Mouse (Mus musculus): ENCODE results near the gene Sltm. TPM values are rescaled to one million over a fixed set of nuclear protein-coding genes. Genes with fewer than 3 reads are reported as not detected.

The Sltm gene
- 10 to 100 TPM; 37.1 to 59.6 TPM for total RNA-seq (2021)

DNA sequence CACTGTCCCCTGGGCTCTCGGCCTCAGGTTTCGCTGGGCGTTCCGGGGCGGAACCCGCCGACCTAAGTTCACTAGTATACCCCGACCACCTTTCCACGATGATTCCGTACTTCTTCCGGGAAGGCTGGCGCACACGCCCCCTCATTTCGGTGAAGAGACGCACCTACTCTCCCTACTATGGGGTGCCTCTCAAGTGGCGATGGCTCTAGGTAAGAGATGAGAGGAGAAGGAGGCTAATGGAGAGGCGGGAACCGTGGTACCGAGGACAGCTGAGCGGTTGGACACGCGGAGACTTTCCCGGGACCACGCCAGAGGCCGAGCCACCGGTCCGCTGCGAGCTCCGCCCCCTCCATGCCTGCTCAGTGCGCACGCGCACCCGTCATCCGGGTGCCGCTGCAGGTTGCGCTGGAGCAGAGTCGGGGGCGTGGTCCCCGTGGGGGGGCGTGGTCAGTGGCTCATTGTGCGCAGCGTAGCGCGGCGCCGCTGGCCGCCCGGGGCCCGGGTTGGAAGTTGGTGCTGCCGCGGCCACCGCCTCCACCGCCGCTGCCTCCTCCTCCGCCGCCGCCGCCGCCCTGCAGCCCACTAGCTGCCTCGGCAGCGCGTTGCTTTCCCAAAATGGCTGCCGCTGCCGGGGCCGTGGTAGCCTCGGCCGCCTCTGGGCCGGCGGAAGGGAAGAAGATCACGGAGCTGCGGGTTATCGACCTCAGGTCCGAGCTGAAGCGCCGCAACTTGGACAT lies at the start of gene Sltm:
TSS of gene Sltm (plus strand) at position 450 of the 737 bp plus-strand sequence.
- intact Hi-C loops (cut with DNase I) = loop anchor here (1.0 kb wide), 1 partner anchor 39 kb away; the partner anchor contains the start of gene Rnf111
- peak; percentile 98 for DNase-seq (ENCODE audit: low spot score in 2 of 2)

GRCm38 (mm10) chr9:70493038-70493437 lies 49.5 kb upstream of the Sltm start:
- intact Hi-C loops (cut with DNase I) = no loop called here
- no peak for DNase-seq (ENCODE audit: low spot score in 2 of 2)

- intact Hi-C loops (cut with DNase I) = no loop called here
- DNase-seq (ENCODE audit: low spot score in 2 of 2) = no peak
Observed at GRCm38 (mm10) chr9:70496990-70497389, 45.6 kb upstream of the Sltm start.

GRCm38 (mm10) chr9:70502284-70503014 lies 40.1 kb upstream of the Sltm start:
- no peak for DNase-seq (ENCODE audit: low spot score in 2 of 2)
- intact Hi-C loops (cut with DNase I) = loop anchor here (1.0 to 2.0 kb wide), 2 partner anchors 40 to 154 kb away; partner anchors contain the start of genes Gm10642, Mindy2 and Sltm

- DNase-seq (ENCODE audit: low spot score in 2 of 2) = no peak
- intact Hi-C loops (cut with DNase I) = loop anchor here (1.0 to 2.0 kb wide), 2 partner anchors 39 to 154 kb away; partner anchors contain the start of genes Gm10642, Mindy2 and Sltm
Observed at GRCm38 (mm10) chr9:70503015-70503603, 39.4 kb upstream of the Sltm start.

GRCm38 (mm10) chr9:70503626-70504041 lies 38.9 kb upstream of the Sltm start, which contains the start of gene Rnf111:
Rnf111 (minus strand) TSS chr9:70503725.
- intact Hi-C loops (cut with DNase I) = loop anchor here (1.0 to 2.0 kb wide), 2 partner anchors 39 to 153 kb away; partner anchors contain the start of genes Gm10642, Mindy2 and Sltm

DNA sequence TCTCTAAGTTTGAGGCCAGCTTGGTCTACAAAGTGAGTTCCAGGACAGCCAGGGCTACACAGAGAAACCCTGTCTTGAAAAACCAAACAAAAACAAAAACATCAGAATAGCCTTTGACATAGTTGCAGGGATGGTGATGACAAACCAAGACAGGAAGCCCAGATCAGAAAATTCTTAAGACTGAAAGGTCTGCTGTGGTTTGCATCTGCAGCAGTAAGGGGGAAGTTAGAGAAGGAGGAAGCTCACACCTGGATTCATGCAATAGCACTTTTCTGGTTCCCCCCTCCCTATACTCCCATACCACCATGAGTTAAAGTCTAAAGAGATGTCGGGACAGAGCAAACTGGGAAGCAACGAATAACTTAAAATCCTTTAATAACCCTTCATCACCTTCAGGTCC lies 36.4 kb upstream of the Sltm start:
- no peak for DNase-seq (ENCODE audit: low spot score in 2 of 2)
- intact Hi-C loops (cut with DNase I) = no loop called here

More at GRCm38 (mm10) chr9:70503626-70504041, 38.9 kb upstream of the Sltm start, which contains the start of gene Rnf111:
- DNase-seq (ENCODE audit: low spot score in 2 of 2) = peak; percentile 97 to 98

DNA sequence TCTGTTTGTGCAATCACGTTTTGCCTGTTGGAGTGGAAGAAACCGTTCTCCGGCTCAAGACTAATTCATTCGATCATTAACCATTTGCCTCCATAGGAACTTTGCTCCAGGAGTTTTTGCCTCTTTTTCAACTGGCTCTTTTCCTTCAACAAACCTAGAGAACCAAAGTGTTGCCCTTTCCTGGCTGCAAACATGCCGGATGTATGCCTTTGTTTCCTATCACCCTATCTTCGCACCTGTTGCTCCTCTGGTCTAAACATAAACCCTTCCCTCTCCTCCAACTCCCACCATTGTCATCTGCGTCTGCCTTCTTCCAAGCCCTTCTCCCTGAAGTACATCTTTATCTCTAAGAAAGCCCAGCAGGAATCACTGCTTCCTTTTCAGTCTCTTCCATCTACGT lies 35.8 kb upstream of the Sltm start:
- intact Hi-C loops (cut with DNase I) = no loop called here
- DNase-seq (ENCODE audit: low spot score in 2 of 2) = no peak

- intact Hi-C loops (cut with DNase I) = no loop called here
- DNase-seq (ENCODE audit: low spot score in 2 of 2) = no peak
Observed at GRCm38 (mm10) chr9:70509906-70510525, 32.5 kb upstream of the Sltm start.

GRCm38 (mm10) chr9:70510998-70511583 lies 31.5 kb upstream of the Sltm start:
- no peak for DNase-seq (ENCODE audit: low spot score in 2 of 2)
- intact Hi-C loops (cut with DNase I) = no loop called here

DNA sequence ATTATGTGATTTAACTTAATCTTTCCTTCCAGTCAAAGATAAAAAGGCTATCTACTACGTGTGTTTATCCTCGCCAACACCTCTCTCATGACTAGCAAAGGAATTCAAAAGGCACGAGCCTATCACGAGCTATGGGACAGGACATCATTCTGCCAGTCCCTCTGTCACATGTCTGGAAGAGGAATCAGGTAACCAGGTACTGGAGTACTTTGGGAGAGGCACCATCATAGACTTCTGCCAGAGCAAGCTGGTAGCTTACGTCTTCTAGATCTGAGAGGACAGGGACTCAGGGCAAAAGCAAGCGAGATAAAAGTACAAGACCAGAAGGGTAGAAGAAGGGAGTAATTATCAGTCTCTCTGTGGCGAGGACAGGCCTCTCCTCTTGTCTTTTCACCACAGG lies 30.9 kb upstream of the Sltm start:
- intact Hi-C loops (cut with DNase I) = no loop called here

DNA sequence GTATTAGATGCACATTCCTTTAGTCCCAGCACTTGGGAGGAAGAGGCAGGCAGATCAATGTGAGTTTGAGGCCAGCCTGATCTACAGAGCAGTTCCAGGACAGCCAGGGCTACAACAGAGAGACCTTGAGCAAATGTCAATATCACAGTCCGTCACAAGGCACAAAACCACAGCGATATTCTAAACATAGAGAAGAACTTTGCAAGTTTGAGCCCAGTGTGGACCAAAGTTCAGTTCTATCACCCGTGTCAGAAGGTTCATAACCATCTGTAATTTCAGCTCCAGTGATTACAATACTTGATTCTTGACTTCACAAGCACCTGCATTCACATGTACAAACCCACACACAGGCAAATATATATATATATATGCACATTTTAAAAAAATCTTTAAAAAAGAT lies 21.9 kb upstream of the Sltm start:
- no peak for DNase-seq (ENCODE audit: low spot score in 2 of 2)
- intact Hi-C loops (cut with DNase I) = no loop called here

More for the DNA sequence above, 30.9 kb upstream of the Sltm start:
- DNase-seq (ENCODE audit: low spot score in 2 of 2) = no peak

- intact Hi-C loops (cut with DNase I) = no loop called here
- no peak for DNase-seq (ENCODE audit: low spot score in 2 of 2)
Observed at GRCm38 (mm10) chr9:70523813-70524212, 18.7 kb upstream of the Sltm start.

- intact Hi-C loops (cut with DNase I) = no loop called here
- no peak for DNase-seq (ENCODE audit: low spot score in 2 of 2)
Observed at GRCm38 (mm10) chr9:70524366-70524765, 18.2 kb upstream of the Sltm start.

- no peak for DNase-seq (ENCODE audit: low spot score in 2 of 2)
- intact Hi-C loops (cut with DNase I) = no loop called here
Observed at GRCm38 (mm10) chr9:70533328-70533727, 9.2 kb upstream of the Sltm start.

- no peak for DNase-seq (ENCODE audit: low spot score in 2 of 2)
- intact Hi-C loops (cut with DNase I) = no loop called here
Observed at GRCm38 (mm10) chr9:70541584-70541983, 970 bp upstream of the Sltm start.

DNA sequence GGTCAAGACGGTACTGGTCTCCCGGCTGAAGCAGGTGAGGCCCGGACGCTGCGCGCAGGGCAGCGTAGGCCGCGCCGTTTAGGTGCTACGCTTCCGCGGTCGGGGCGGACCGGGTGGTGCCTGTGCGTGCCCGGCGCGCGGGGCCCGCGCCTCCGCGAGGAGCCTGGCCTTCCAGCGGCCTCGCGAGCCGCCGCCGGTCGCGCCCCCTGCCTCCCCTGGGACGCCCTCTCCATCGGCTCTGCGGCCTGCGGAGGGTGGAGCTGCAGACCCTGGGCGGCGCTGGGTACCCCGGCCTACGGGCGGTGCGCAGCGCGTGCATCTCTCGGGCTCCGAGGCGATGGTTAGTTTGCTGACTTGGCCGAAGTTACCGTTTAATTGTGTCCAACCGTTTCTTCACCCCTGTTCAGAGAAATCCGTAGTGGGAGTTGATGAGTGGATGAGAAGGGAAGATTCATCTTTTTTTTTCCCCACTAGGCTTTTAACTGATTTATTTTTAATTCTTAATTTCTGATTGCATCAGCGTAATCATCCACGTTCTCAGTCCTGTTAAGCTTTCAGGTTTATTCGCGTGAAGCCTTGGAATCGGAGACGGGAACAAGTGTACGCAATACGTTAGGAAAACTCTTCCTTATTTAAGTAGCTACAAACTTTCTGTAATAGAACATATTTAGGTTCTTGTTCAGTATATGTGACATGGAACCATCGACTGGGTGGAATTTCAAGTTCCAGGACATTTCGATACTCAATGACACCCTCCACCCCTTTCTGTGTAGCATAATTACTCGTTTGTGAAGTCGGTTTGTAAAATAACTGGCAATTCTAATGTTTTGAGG lies 710 bp downstream of the Sltm start:
- intact Hi-C loops (cut with DNase I) = no loop called here
- DNase-seq (ENCODE audit: low spot score in 2 of 2) = peak in 1 of 2 experiments; percentile 80

DNA sequence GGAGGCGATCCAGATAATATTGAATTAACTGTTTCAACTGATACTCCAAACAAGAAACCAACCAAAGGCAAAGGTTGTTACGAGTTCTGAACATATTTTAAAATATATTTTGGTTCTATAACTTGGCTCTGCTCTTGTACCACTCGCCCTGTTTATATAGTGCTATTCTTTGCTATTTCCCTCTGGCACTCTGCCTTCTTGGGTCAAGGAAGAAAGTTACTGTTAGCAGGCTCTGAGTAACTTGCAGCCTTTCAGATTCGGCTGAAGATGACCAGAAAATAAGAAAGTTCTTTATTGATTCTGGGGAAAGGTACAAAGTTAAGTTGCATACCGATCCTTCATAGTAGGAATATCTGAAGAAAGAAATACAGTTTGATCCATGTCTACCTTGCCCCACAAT lies 1.4 kb downstream of the Sltm start:
- no peak for DNase-seq (ENCODE audit: low spot score in 2 of 2)
- intact Hi-C loops (cut with DNase I) = no loop called here

All from left cerebral cortex, postnatal 36 days (tissue).